Mouse (Mus musculus) left cerebral cortex, adult 2 months (tissue): Measurements from ENCODE around the gene Eral1. TPM values are rescaled to one million over a fixed set of nuclear protein-coding genes. Genes with fewer than 3 reads are reported as not detected.
"Not testable (repeated sequence)": the region's sequence is repeated elsewhere in the genome, so short reads cannot be mapped to it uniquely, and the experiment has no call there.

Experiments
- DNase-seq, 2 experiments: peaks; one replicate each; pipeline ENCODE4 v3.0.0; 2021 to 2022; ENCODE audit warnings: low spot score in 2 of 2, mixed read lengths in 1 of 2; ENCODE audit errors: extremely low spot score in 1 of 2
- H3K27ac ChIP-seq: fragments of 200-600 bp; 2 replicates; pipeline ENCODE4 v1.8.1; 2022
- H3K4me3 ChIP-seq: fragments of 200-600 bp; 2 replicates; pipeline ENCODE4 v1.8.1; 2022
- CTCF ChIP-seq: fragments of 200-600 bp; IDR thresholded peaks from 2 replicates; pipeline ENCODE4 v1.8.1; 2022; ENCODE audit warnings: antibody characterized with exemption, mild to moderate bottlenecking, moderate library complexity
- intact Hi-C: fragments of 180-260 bp; cut with DNase I; formaldehyde crosslinking; loops from one replicate; pipeline ENCODE4 v1.15.1; 2025
- total RNA-seq, 2 experiments: library from RNA; stranded (reverse); gene quantifications; 2 replicates each; pipeline ENCODE4 v1.2.3; 2021

Gene Eral1
- total RNA-seq, 2 experiments from 2014 or later, result 18.9 to 19.0 TPM

GRCm38 (mm10) chr11:78062563-78062962 lies 17.6 kb downstream of the Eral1 start:
- no peak overlapping the region for H3K27ac ChIP-seq
- H3K4me3 ChIP-seq, result no peak overlapping the region
- no peak for TF ChIP-seq CTCF
- no peak for DNase-seq
- intact Hi-C loops, result no loop called here

GRCm38 (mm10) chr11:78059833-78060757 lies 20.1 kb downstream of the Eral1 start:
- Histone ChIP-seq H3K4me3 (no peak overlapping the region), H3K27ac (no peak overlapping the region)
- TF ChIP-seq CTCF, result peak; percentile 75
- intact Hi-C loops, result loop anchor here (1.0 kb wide), 1 partner anchor 117 kb away; no protein-coding TSS in a partner anchor
- DNase-seq, result peak; percentile 47 to 50

- Histone ChIP-seq H3K27ac (no peak overlapping the region), H3K4me3 (no peak overlapping the region)
- no peak for TF ChIP-seq CTCF
- DNase-seq, result no peak
- intact Hi-C loops, result no loop called here
Measured at GRCm38 (mm10) chr11:78056946-78057345, 23.2 kb downstream of the Eral1 start.

GRCm38 (mm10) chr11:78053078-78053477 lies 27.1 kb downstream of the Eral1 start:
- DNase-seq, result no peak
- Histone ChIP-seq H3K4me3 (no peak overlapping the region), H3K27ac (no peak overlapping the region)
- no peak for TF ChIP-seq CTCF
- intact Hi-C loops, result no loop called here

- H3K27ac ChIP-seq, DNase-seq, intact Hi-C loops, H3K4me3 ChIP-seq: not testable (repeated sequence)
Measured at GRCm38 (mm10) chr11:78048637-78049036, 31.5 kb downstream of the Eral1 start.

GRCm38 (mm10) chr11:78044758-78045251 lies 35.4 kb downstream of the Eral1 start:
- H3K27ac ChIP-seq, result 0 out of 2 replicates have a peak overlapping the region, but pooled peaks have one; percentile 1
- intact Hi-C loops, result no loop called here
- DNase-seq, result peak; percentile 29 to 36
- no peak for TF ChIP-seq CTCF
- H3K4me3 ChIP-seq, result no peak overlapping the region

GRCm38 (mm10) chr11:78042290-78042870 lies 37.8 kb downstream of the Eral1 start:
- H3K4me3 ChIP-seq, H3K27ac ChIP-seq, DNase-seq, intact Hi-C loops: not testable (repeated sequence)
- peak; percentile 4 for TF ChIP-seq CTCF

- peak; percentile 34 for TF ChIP-seq CTCF
- no peak for DNase-seq
- Histone ChIP-seq H3K4me3 (no peak overlapping the region), H3K27ac (no peak overlapping the region)
- intact Hi-C loops, result no loop called here
Measured at GRCm38 (mm10) chr11:78040878-78041277, 39.3 kb downstream of the Eral1 start.

GRCm38 (mm10) chr11:78037831-78038752 lies 42.1 kb downstream of the Eral1 start, which contains the start of gene Flot2:
Gene Flot2 (plus strand): TSS chr11:78037931.
- TF ChIP-seq CTCF, result peak; percentile 22
- Histone ChIP-seq H3K27ac (peak within 1 kb of the TSS; percentile 89), H3K4me3 (peak within 1 kb of the TSS; percentile 98)
- intact Hi-C loops, result loop anchor here (5.0 kb wide), 1 partner anchor 139 kb away; the partner anchor contains the start of genes Nek8 and Tlcd1
- DNase-seq, result peak; percentile 40 to 53

GRCm38 (mm10) chr11:78036791-78037190 lies 43.4 kb downstream of the Eral1 start:
- H3K4me3 ChIP-seq, result no peak overlapping the region
- no peak overlapping the region for H3K27ac ChIP-seq
- DNase-seq, result no peak
- no peak for TF ChIP-seq CTCF
- intact Hi-C loops, result loop anchor here (5.0 kb wide), 1 partner anchor 141 kb away; the partner anchor contains the start of genes Nek8 and Tlcd1
